Mouse (Mus musculus) C2C12 (cell line): ENCODE data around the gene Mfsd6.

Source experiments
- CTCF ChIP-seq: IDR thresholded peaks from one replicate; pipeline ENCODE4 v1.5.1; 2011; ENCODE audit not compliant: control insufficient read depth, insufficient read depth, insufficient read length
- FOSL1 ChIP-seq: IDR thresholded peaks from one replicate; pipeline ENCODE4 v1.8.0; 2011; ENCODE audit warnings: mild to moderate bottlenecking, low read length; ENCODE audit not compliant: poor library complexity, insufficient read depth, severe bottlenecking
- MYOG ChIP-seq: IDR thresholded peaks from one replicate; pipeline ENCODE4 v1.6.1; 2011; ENCODE audit not compliant: control insufficient read depth, insufficient read length; ENCODE audit errors: extremely low read depth

- TF ChIP-seq CTCF = peak; percentile 94
- TF ChIP-seq FOSL1 = no peak
- TF ChIP-seq MYOG = no peak
These were observed 96.9 kb downstream of the Mfsd6 start, which contains the start of gene Nemp2 for GRCm38 (mm10) chr1:52630248-52630936.
